ENCODE assay signal across 24 mouse cellular contexts in the genomic region with DNA sequence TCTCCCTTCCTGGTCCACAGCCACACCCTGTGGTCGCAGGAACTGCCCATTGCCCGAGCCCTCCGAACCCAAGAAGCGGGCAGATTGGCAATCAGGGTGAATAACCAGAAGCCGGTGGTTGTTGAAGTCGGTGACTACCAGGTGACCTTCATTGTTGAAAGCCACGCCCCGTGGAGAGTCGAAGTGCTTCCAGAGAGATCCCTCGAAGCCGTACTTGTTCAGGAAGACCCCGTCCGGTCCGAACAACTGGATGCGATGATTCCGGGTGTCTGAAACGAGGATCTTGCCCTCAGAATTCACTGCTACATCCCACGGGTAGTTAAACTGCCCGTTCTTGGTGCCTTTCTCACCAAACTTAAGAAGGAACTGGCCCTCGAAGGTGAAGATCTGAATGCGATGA. TPM values are rescaled to one million over a fixed set of nuclear protein-coding genes. Genes with fewer than 3 reads are reported as not detected.
"Had no signal": no experiment of that assay in that cellular context is flagged by ENCODE, and none has a peak within 500 bp of the region (broad histone marks: within the 10 kb centered on the region; RNA-seq: fewer than 3 reads in every experiment).

No protein-coding gene starts in this region.

- DNase-seq: lung, adult 18-20 months; lung, embryonic 14.5 days; lung, postnatal 14 days; lung, postnatal 36 days; right cerebral cortex, postnatal 14 days; right cerebral cortex, postnatal 4 days; spleen, adult 18-20 months; thymus, adult 18-20 months; thymus, postnatal 14 days; thymus, postnatal 36 days had no signal

- H3K9ac ChIP-seq: lung, embryonic 14.5 days; midbrain, embryonic 13.5 days; midbrain, embryonic 15.5 days; neural tube, embryonic 12.5 days had no signal

- H3K27ac ChIP-seq: macrophage; midbrain, embryonic 13.5 days; midbrain, embryonic 15.5 days; neural tube, embryonic 12.5 days had no signal

- H3K4me3 ChIP-seq: midbrain, embryonic 13.5 days; midbrain, embryonic 15.5 days; neural tube, embryonic 12.5 days had no signal

- H3K4me2 ChIP-seq: lung, embryonic 14.5 days; midbrain, embryonic 11.5 days; midbrain, embryonic 13.5 days; midbrain, embryonic 15.5 days; neural tube, embryonic 12.5 days had no signal

- H3K4me1 ChIP-seq: midbrain, embryonic 13.5 days; midbrain, embryonic 15.5 days had no signal

- ATAC-seq: midbrain, embryonic 13.5 days; midbrain, embryonic 15.5 days had no signal

- H3K27me3 ChIP-seq: midbrain, embryonic 13.5 days; midbrain, embryonic 15.5 days; neural tube, embryonic 12.5 days had no signal

- H3K36me3 ChIP-seq: midbrain, embryonic 15.5 days had no signal

RNA-seq across cellular contexts. Expression of a gene that starts 2.7 kb away (rescaled TPM):
- total RNA-seq: megakaryocyte progenitor cell, adult 5-6 weeks; midbrain, postnatal 0 days; monocyte, adult 5-6 weeks; neutrophil, adult 5-6 weeks had no signal
- polyA plus RNA-seq: liver, embryonic 16.5 days; lung, embryonic 14.5 days; macrophage; midbrain, embryonic 11.5 days; midbrain, embryonic 13.5 days; midbrain, embryonic 15.5 days; midbrain, postnatal 0 days; neural tube, embryonic 14.5 days; small intestine, adult 2 months; stomach, embryonic 14.5 days; thymus, postnatal 0 days had no signal

RNA-seq across cellular contexts. Expression of a gene that starts 8.1 kb away (rescaled TPM):
- total RNA-seq: megakaryocyte progenitor cell, adult 5-6 weeks; midbrain, postnatal 0 days; neutrophil, adult 5-6 weeks had no signal
- polyA plus RNA-seq: liver, embryonic 16.5 days; lung, embryonic 14.5 days; macrophage; midbrain, embryonic 11.5 days; midbrain, embryonic 13.5 days; midbrain, embryonic 15.5 days; midbrain, postnatal 0 days; neural tube, embryonic 12.5 days; neural tube, embryonic 14.5 days; stomach, embryonic 14.5 days had no signal

RNA-seq across cellular contexts. Expression of a gene that starts 51.3 kb away (rescaled TPM):
- total RNA-seq: monocyte, adult 5-6 weeks; neutrophil, adult 5-6 weeks had no signal
- polyA plus RNA-seq: macrophage; small intestine, adult 2 months had no signal
